8 mouse cellular contexts compared by ENCODE assay signal in genomic region chrX:169992086-169992930, GRCm38 (mm10). TPM values are rescaled to one million over a fixed set of nuclear protein-coding genes. Genes with fewer than 3 reads are reported as not detected.
DNase-seq lines count a peak whose midpoint lies in the region; TF ChIP-seq lines count a peak whose summit lies in the region.
"Not testable (repeated sequence)": the region's sequence is repeated elsewhere in the genome, so short reads cannot be mapped to it uniquely, and the experiment has no call there.

No protein-coding gene starts in this region.

- not testable (repeated sequence) for TF ChIP-seq EP300 in MEL (IDR thresholded peaks at IDR 0.05; ENCODE audit: low read depth in 1 of 2, low read length in 2 of 2)

- H3K79me2 ChIP-seq in MEL (ENCODE audit: control insufficient read depth, insufficient read depth, low read length, poor library complexity), result not testable (repeated sequence)

- not testable (repeated sequence) for H3K4me3 ChIP-seq in MEL (ENCODE audit: control insufficient read depth in 1 of 2, insufficient read depth in 1 of 2, low read depth in 2 of 2, low read length in 2 of 2)

- TF ChIP-seq RAD21 in MEL (IDR thresholded peaks at IDR 0.05; ENCODE audit: low read depth, low read length), result not testable (repeated sequence)

- not testable (repeated sequence) for H3K9ac ChIP-seq in MEL (ENCODE audit: control insufficient read depth, low read depth, low read length, poor library complexity, severe bottlenecking)

- not testable (repeated sequence) for H3K36me3 ChIP-seq in MEL (ENCODE audit: control insufficient read depth in 1 of 2, insufficient read depth in 2 of 2, low read length in 2 of 2)

- H3K27me3 ChIP-seq in MEL (ENCODE audit: control insufficient read depth in 1 of 2, insufficient read depth in 2 of 2, low read length in 2 of 2), result not testable (repeated sequence)

- DNase-seq in MEL (ENCODE audit: low read depth, low spot score), result peak; percentile 84
- DNase-seq in adrenal gland, postnatal 10 days, result peak; percentile 53
- peak; percentile 69 for DNase-seq in embryo, embryonic 11 days
- DNase-seq in gastrocnemius, postnatal 14 days, result peak; percentile 8
- DNase-seq in layer of hippocampus, adult 9-11 months, result peak; percentile 47
- DNase-seq in naive thymus-derived CD4-positive, alpha-beta T cell, adult 2 months (ENCODE audit: low read depth), result peak; percentile 69
- DNase-seq in testis, postnatal 10 days (ENCODE audit: low spot score), result peak; percentile 71
- peak; percentile 44 to 83 for DNase-seq in urinary bladder, postnatal 4 days (ENCODE audit: low spot score in 2 of 2)

- H3K27ac ChIP-seq in MEL (ENCODE audit: control insufficient read depth, low read depth, low read length), result not testable (repeated sequence)

- not testable (repeated sequence) for TF ChIP-seq POLR2A in MEL (IDR thresholded peaks at IDR 0.05; ENCODE audit: control insufficient read depth in 1 of 2, insufficient read depth in 1 of 2, low read depth in 1 of 2, low read length in 2 of 2, poor library complexity in 1 of 2)

- intact Hi-C loops in gastrocnemius, postnatal 14 days (cut with DNase I; ENCODE audit: low total_unique reads), result not testable (repeated sequence)

- not testable (repeated sequence) for TF ChIP-seq CTCF in MEL (IDR thresholded peaks at IDR 0.05 in 2 of 3, conservative IDR thresholded peaks at IDR 0.05 in 1 of 3; ENCODE audit: control insufficient read depth in 1 of 3, insufficient read depth in 1 of 3, low read depth in 2 of 3, low read length in 3 of 3, poor library complexity in 1 of 3, severe bottlenecking in 1 of 3)

- not testable (repeated sequence) for H3K9me3 ChIP-seq in MEL (replicated peaks; ENCODE audit: insufficient read depth, low read length)

- not testable (repeated sequence) for H3K4me1 ChIP-seq in MEL (ENCODE audit: control insufficient read depth in 1 of 2, insufficient read depth in 2 of 2, low read length in 2 of 2)

TF ChIP-seq in MEL, 35 proteins besides CTCF, POLR2A, EP300 and RAD21:
- peak; percentile 19; the same call in 1 of the 2 replicates for TF ChIP-seq CHD2 (IDR thresholded peaks at IDR 0.05; ENCODE audit: low read length)
- 0 out of 2 replicates have a peak, but pooled peaks have one; percentile 11 for TF ChIP-seq ZMIZ1 (IDR thresholded peaks at IDR 0.05; ENCODE audit: low read depth, low read length)
- TF ChIP-seq POLR2AphosphoS2 (IDR thresholded peaks at IDR 0.05; ENCODE audit: low read length), result 0 out of 2 replicates have a peak, but pooled peaks have one; percentile 48
- peak; percentile 74; the same call in 1 of the 2 replicates for TF ChIP-seq POLR2AphosphoS5 (IDR thresholded peaks at IDR 0.05; ENCODE audit: borderline replicate concordance, low read depth, low read length)
- TF ChIP-seq RCOR1 (IDR thresholded peaks at IDR 0.05; ENCODE audit: low read depth, low read length), result 0 out of 2 replicates have a peak, but pooled peaks have one; percentile 16
- TF ChIP-seq GABPA (IDR thresholded peaks at IDR 0.05; ENCODE audit: low read depth, low read length), result peak; percentile 41; the same call in 1 of the 2 replicates
- 0 out of 2 replicates have a peak, but pooled peaks have one; percentile 13 for TF ChIP-seq NELFE (IDR thresholded peaks at IDR 0.05; ENCODE audit: low read depth, low read length)
- peak; percentile 5; the same call in 1 of the 2 replicates for TF ChIP-seq TAL1 (IDR thresholded peaks at IDR 0.05; ENCODE audit: low read length)
- TF ChIP-seq SMC3 (IDR thresholded peaks at IDR 0.05; ENCODE audit: low read depth, low read length), result peak; percentile 14; the same call in 1 of the 2 replicates

RNA-seq across cellular contexts. Expression of gene Gm21887, which starts 17.2 kb away (rescaled TPM):
- 2.5 and 4.7 TPM in 2 replicates for total RNA-seq in MEL (2012; rRNA removed)
- polyA plus RNA-seq in MEL (2012; ENCODE audit: insufficient read depth in 1 of 2, insufficient read length in 2 of 2, low read depth in 1 of 2, low replicate concordance in 2 of 2, missing spikeins in 1 of 2), result 10 to 100 TPM in 1 of 2 experiments, not detected in 1; 88.8 TPM
- 100 to 1,000 TPM; 102 to 237 TPM for total RNA-seq in adrenal gland, postnatal 10 days (2021)
- total RNA-seq in gastrocnemius, postnatal 14 days (2021), result 10 to 100 TPM; 32.5 to 36.1 TPM

Comparison
In these comparisons a context has a peak if more than half of its experiments do, and no peak if none do; other contexts are left out.
1. DNase-seq: peak in every context shown above with its lines; median percentile 84 in MEL; 71 in testis, postnatal 10 days; 69 in embryo, embryonic 11 days; 69 in naive thymus-derived CD4-positive, alpha-beta T cell, adult 2 months; 64 in urinary bladder, postnatal 4 days; 53 in adrenal gland, postnatal 10 days; 47 in layer of hippocampus, adult 9-11 months; 8 in gastrocnemius, postnatal 14 days.